Mouse (Mus musculus): ENCODE measurements around the gene Tspan11. TPM values are rescaled to one million over a fixed set of nuclear protein-coding genes. Genes with fewer than 3 reads are reported as not detected.

The Tspan11 gene
- polyA plus RNA-seq, 1 experiment: not detected

DNA sequence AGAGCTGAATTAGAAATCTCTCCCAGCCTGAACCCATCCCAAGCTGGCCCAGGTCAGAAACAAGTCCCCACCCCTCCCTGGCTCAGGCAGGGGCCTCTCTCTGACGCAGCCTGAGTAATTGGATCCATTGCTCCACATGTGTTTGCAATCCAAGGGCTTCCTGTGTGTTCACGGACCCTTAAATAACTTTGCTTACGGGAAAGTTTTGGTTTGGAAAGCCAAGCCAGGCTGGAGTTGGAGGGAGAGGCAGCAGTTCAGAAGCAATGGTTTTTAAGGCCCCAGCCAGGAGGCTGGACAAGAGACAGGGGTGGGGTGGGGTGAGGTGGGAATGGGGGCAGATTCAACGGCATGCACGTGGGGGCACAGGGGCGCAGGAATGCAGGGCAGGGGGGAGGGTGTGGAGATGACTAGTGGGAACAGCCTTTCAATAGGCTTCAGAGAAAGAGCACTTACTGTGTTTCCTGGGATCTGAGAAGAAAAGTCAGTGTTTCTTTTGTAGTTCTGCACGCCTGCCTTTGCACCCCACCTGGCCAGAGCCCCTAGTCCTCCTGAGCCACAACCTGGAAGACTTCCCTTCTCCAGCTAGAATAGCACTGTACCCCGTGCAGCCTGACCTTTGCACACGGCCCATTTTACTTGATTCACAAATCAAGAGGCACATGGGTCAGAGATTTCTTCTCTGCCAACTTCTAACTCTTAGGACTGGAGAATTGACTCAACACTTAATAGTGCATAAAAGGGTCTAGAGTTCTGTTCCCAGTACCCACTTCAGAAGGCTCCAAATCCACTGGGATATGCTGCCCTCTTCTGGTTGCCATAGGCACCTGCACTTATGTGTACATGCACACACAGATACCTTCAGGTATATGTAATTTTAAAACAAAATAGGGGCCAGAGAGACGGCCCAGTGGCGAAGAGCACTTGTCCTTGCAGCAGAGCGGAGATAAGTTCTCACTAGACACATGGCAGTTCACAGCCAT, 16.8 kb upstream of the Tspan11 start:
- no peak for TF ChIP-seq GATA1 (IDR thresholded peaks at IDR 0.05; ENCODE audit: low read length)

DNA sequence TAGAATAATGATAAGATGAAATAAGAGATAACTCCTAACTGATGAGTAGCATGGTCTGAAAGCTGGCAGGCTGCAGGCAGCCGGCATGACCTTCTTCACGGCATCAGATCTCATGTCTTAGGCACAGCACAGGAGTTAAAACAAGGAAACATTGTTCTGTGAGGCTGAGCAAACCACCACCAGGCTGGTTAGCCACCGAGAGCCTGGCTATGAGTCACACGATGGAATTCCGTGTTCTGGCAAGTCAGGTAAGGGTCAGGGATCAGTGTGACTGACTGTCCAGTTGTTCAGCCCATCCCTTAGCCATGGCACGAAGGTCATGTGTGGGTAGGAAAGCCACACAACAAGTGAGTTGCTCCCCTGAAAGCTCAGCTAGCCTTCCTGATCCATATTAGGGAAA, 16.0 kb upstream of the Tspan11 start:
- no peak for TF ChIP-seq GATA1 (IDR thresholded peaks at IDR 0.05; ENCODE audit: low read length)

GRCm38 (mm10) chr6:127872581-127872980, 14.8 kb upstream of the Tspan11 start:
- no peak for TF ChIP-seq GATA1 (IDR thresholded peaks at IDR 0.05; ENCODE audit: low read length)

DNA sequence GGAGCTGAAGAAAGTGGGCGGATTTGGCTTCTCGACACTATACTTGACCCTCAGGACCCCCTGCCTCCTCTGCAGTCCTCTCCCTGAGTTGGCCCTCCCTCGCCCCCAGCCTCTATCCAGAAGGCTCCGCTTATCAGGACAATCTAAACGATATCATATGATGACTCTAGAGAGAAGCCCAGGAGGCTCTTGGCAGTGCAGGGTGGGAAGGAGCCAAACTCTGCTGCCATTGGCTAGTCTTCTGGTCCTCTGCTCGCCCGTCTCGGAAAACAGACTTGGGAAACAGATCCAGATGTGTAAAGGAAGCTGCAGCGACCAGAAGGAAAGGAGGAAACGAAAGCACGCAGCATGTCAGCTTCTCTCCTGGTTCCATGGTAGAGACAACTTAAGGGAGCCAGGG, 11.5 kb upstream of the Tspan11 start:
- no peak for TF ChIP-seq GATA1 (IDR thresholded peaks at IDR 0.05; ENCODE audit: low read length)

- TF ChIP-seq GATA1 (IDR thresholded peaks at IDR 0.05; ENCODE audit: low read length): no peak
Observed at GRCm38 (mm10) chr6:127876436-127876835, 11.0 kb upstream of the Tspan11 start.

GRCm38 (mm10) chr6:127877026-127877425, 10.4 kb upstream of the Tspan11 start:
- no peak for TF ChIP-seq GATA1 (IDR thresholded peaks at IDR 0.05; ENCODE audit: low read length)

- no peak for TF ChIP-seq GATA1 (IDR thresholded peaks at IDR 0.05; ENCODE audit: low read length)
Observed at GRCm38 (mm10) chr6:127879472-127879871, 7.9 kb upstream of the Tspan11 start.

GRCm38 (mm10) chr6:127886916-127887315, 473 bp upstream of the Tspan11 start:
- TF ChIP-seq GATA1 (IDR thresholded peaks at IDR 0.05; ENCODE audit: low read length): no peak

DNA sequence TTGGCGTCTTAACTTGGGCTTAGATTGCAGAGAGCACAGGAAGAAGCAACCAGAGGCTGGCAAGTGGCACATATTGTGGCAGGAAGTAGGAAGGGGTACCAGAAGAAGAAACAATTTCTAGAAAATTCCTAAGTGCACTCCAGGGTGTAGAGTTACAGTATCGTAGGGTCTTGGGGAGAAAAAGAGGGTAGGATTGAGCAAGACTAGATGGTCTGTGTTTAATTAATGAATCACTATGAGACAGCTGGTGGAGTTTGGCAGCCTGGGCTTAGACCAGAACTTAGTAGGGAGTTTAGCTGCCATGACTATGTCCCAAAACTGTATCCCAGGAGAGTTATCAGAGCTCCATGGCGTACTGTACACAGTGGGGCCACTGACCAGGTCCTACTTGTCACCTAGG, 1.2 kb downstream of the Tspan11 start:
- TF ChIP-seq GATA1 (IDR thresholded peaks at IDR 0.05; ENCODE audit: low read length): no peak

DNA sequence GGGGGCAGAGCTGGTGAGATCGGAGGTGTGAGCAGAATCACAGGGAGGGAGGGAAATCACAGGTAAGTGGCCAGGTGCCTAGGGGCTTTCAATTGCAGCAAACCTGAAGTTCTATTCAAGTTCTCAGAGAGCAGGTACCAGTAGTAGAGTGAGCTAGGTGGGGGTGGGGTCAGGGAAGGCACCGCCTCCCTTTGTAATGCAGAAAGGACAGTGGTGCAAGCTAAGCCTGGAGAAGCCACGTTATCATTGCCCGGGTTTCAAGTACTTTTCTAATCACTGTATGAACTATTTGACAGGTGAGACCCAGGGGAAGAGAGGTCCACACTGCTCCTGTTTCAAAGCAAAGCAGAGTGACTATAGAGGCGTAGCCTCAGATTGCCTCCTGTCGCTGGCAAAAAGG, 6.2 kb downstream of the Tspan11 start:
- no peak for TF ChIP-seq GATA1 (IDR thresholded peaks at IDR 0.05; ENCODE audit: low read length)

DNA sequence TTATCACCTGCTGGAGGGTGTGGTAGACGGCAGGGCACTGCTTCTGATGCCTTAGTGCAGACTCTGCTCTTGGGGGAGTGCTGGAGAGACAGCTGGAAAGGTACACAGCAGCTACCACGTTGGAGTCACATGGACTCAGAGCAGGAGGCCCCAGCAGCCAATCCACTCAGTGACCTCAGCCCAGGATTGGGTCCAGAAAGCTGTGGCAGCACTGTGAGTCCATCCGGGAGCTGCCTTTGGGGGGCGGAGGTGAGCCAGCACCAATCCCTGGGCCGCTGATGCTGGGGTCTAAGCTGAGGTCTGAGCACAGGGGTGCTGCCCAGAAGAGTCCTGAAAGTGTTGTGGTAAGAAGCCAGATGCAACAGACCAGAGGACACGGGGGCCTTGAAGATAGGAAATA, 7.6 kb downstream of the Tspan11 start:
- TF ChIP-seq GATA1 (IDR thresholded peaks at IDR 0.05; ENCODE audit: low read length): no peak

DNA sequence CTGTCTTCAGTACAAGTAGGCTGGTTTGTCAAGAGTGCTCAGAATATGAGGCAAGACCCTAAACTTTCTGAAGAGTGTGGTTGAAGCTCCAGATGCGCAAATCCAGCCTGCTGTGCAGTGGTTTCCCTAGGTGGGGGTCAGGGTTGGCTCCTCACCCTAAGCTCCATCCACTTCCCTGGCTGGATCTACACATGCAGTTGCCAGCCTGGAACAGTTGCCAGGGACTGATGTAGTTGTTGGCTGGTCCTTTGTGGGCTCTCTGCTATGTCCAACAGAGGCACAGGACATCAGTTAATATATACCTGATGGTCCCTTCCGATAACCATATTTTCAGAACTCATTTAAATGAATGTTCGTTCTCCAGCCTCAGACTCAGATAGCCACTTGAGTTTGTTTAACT, 9.0 kb downstream of the Tspan11 start:
- TF ChIP-seq GATA1 (IDR thresholded peaks at IDR 0.05; ENCODE audit: low read length): no peak

- TF ChIP-seq GATA1 (IDR thresholded peaks at IDR 0.05; ENCODE audit: low read length): no peak
Observed at GRCm38 (mm10) chr6:127897342-127897741, 10.0 kb downstream of the Tspan11 start.

GRCm38 (mm10) chr6:127900062-127900461, 12.7 kb downstream of the Tspan11 start:
- no peak for TF ChIP-seq GATA1 (IDR thresholded peaks at IDR 0.05; ENCODE audit: low read length)

GRCm38 (mm10) chr6:127901261-127901660, 13.9 kb downstream of the Tspan11 start:
- TF ChIP-seq GATA1 (IDR thresholded peaks at IDR 0.05; ENCODE audit: low read length): no peak

DNA sequence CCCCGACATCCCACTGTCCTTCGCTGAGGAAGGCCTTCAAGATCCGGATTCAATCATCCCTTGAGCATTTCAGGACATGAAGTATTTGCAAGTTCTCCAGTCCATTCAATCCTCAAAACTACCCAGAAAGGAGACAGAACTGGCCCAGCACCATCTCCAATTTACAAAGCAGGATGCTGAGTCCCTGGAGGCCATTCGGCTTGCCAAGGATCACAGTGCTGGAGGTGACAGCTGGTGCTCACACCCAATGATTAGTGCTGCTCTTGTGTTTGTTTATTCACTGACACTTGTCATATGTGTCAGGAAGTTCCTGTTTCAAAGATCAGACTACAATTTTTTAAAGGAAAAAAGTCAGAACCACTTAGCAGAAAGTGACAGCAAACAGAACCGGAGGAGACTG, 14.3 kb downstream of the Tspan11 start:
- no peak for TF ChIP-seq GATA1 (IDR thresholded peaks at IDR 0.05; ENCODE audit: low read length)

DNA sequence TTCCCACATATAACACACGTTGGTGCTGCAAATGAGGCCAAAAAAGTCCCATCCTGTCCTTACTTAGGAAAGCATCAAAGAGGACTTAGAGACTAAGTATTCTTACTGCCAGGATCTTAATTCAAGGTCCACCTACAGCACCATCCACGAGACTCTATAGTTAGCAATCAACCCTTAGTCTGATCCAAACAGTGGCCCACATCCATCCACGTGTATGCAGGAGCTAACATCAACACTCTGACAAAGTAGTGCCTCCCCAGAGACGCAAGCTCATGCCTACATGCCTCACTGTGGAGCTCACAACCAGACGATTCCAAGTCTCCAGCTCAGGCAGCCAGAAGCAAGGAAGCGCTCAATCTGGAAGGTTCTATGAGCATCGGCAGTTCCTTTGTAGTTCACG, 15.2 kb downstream of the Tspan11 start:
- TF ChIP-seq GATA1 (IDR thresholded peaks at IDR 0.05; ENCODE audit: low read length): no peak

All from G1E-ER4 (cell line).